Mouse (Mus musculus) heart, adult 9 months (tissue): ENCODE data around the gene Sp1.

Source experiments
- DNase-seq, 2 experiments: peaks; one replicate each; pipeline ENCODE4 v3.0.0; 2022; ENCODE audit warnings: low spot score in 2 of 2

Gene Sp1

GRCm38 (mm10) chr15:102405489-102406195 lies at the start of gene Sp1:
TSS of gene Sp1 (plus strand) at chr15:102406143.
- DNase-seq = peak; percentile 100

GRCm38 (mm10) chr15:102356501-102357325 lies 49.2 kb upstream of the Sp1 start:
- DNase-seq = no peak

GRCm38 (mm10) chr15:102358126-102358525 lies 47.8 kb upstream of the Sp1 start:
- no peak for DNase-seq

GRCm38 (mm10) chr15:102358834-102359233 lies 47.1 kb upstream of the Sp1 start:
- no peak for DNase-seq

- DNase-seq = no peak
Observed at GRCm38 (mm10) chr15:102362648-102363047, 43.3 kb upstream of the Sp1 start.

- no peak for DNase-seq
Observed at GRCm38 (mm10) chr15:102364678-102365077, 41.3 kb upstream of the Sp1 start.

- no peak for DNase-seq
Observed at GRCm38 (mm10) chr15:102366238-102366637, 39.7 kb upstream of the Sp1 start.

- no peak for DNase-seq
Observed at GRCm38 (mm10) chr15:102366733-102367344, 39.1 kb upstream of the Sp1 start, which contains the start of gene Sp7. TSS of gene Sp7 (minus strand) at chr15:102367182.

GRCm38 (mm10) chr15:102369972-102370371 lies 36.0 kb upstream of the Sp1 start:
- no peak for DNase-seq

GRCm38 (mm10) chr15:102370727-102371126 lies 35.2 kb upstream of the Sp1 start:
- DNase-seq = no peak

GRCm38 (mm10) chr15:102376453-102377162 lies 29.3 kb upstream of the Sp1 start:
- no peak for DNase-seq

- DNase-seq = peak; percentile 83 to 89
Observed at GRCm38 (mm10) chr15:102377163-102377543, 28.8 kb upstream of the Sp1 start.

GRCm38 (mm10) chr15:102377810-102378262 lies 28.1 kb upstream of the Sp1 start:
- peak; percentile 86 to 91 for DNase-seq

- peak; percentile 59 to 75 for DNase-seq
Observed at GRCm38 (mm10) chr15:102381575-102381974, 24.4 kb upstream of the Sp1 start.

GRCm38 (mm10) chr15:102383671-102384070 lies 22.3 kb upstream of the Sp1 start:
- DNase-seq = no peak

- no peak for DNase-seq
Observed at GRCm38 (mm10) chr15:102386640-102387039, 19.3 kb upstream of the Sp1 start.

GRCm38 (mm10) chr15:102388942-102389341 lies 17.0 kb upstream of the Sp1 start:
- DNase-seq = no peak

GRCm38 (mm10) chr15:102392520-102392919 lies 13.4 kb upstream of the Sp1 start:
- no peak for DNase-seq

GRCm38 (mm10) chr15:102393584-102394014 lies 12.3 kb upstream of the Sp1 start:
- peak; percentile 60 to 79 for DNase-seq

- DNase-seq = no peak
Observed at GRCm38 (mm10) chr15:102395061-102395460, 10.9 kb upstream of the Sp1 start.

- no peak for DNase-seq
Observed at GRCm38 (mm10) chr15:102398629-102399028, 7.3 kb upstream of the Sp1 start.
